Mouse (Mus musculus) T-helper 1 cell (primary cell): ENCODE data around the gene Pir.

Source experiments
- in situ Hi-C: fragments of 300-600 bp; cut with MboI, MseI; formaldehyde crosslinking; loops from one replicate; pipeline ENCODE4 v1.15.1; 2025; ENCODE audit warnings: high pct_unique_total_duplicates

Gene Pir

GRCm38 (mm10) chrX:164330766-164331165 is 61.6 kb downstream of the Pir start:
- in situ Hi-C loops = no loop called here

GRCm38 (mm10) chrX:164338591-164338990 is 69.4 kb downstream of the Pir start:
- in situ Hi-C loops = no loop called here

GRCm38 (mm10) chrX:164345359-164345938 is 76.3 kb downstream of the Pir start:
- in situ Hi-C loops = loop anchor here (10.0 kb wide), 1 partner anchor 1269 kb away; no protein-coding TSS in a partner anchor

GRCm38 (mm10) chrX:164348937-164349336 is 79.8 kb downstream of the Pir start:
- in situ Hi-C loops = loop anchor here (10.0 kb wide), 1 partner anchor 1266 kb away; no protein-coding TSS in a partner anchor

GRCm38 (mm10) chrX:164365153-164365865 is 96.1 kb downstream of the Pir start:
- in situ Hi-C loops = loop anchor here (10.0 kb wide), 1 partner anchor 469 kb away; no protein-coding TSS in a partner anchor

GRCm38 (mm10) chrX:164370576-164370975 is 101.4 kb downstream of the Pir start:
- in situ Hi-C loops = no loop called here

- in situ Hi-C loops = no loop called here
Measured at GRCm38 (mm10) chrX:164373081-164373480, 103.9 kb downstream of the Pir start, which contains the start of gene Vegfd. Gene Vegfd (plus strand): TSS chrX:164373378.

- in situ Hi-C loops = no loop called here
Measured at GRCm38 (mm10) chrX:164374586-164374985, 105.4 kb downstream of the Pir start.

- in situ Hi-C loops = no loop called here
Measured at GRCm38 (mm10) chrX:164379721-164380120, 110.5 kb downstream of the Pir start.

GRCm38 (mm10) chrX:164381618-164382408 is 112.6 kb downstream of the Pir start:
- in situ Hi-C loops = no loop called here

- in situ Hi-C loops = loop anchor here (10.0 kb wide), 1 partner anchor 209 kb away; no protein-coding TSS in a partner anchor
Measured at GRCm38 (mm10) chrX:164394091-164394490, 124.9 kb downstream of the Pir start.

- in situ Hi-C loops = loop anchor here (10.0 kb wide), 1 partner anchor 214 kb away; no protein-coding TSS in a partner anchor
Measured at GRCm38 (mm10) chrX:164398456-164398855, 129.3 kb downstream of the Pir start.

GRCm38 (mm10) chrX:164405080-164405649 is 136.0 kb downstream of the Pir start:
- in situ Hi-C loops = no loop called here

- in situ Hi-C loops = no loop called here
Measured at GRCm38 (mm10) chrX:164406133-164407022, 137.2 kb downstream of the Pir start.

GRCm38 (mm10) chrX:164408301-164408927 is 139.2 kb downstream of the Pir start:
- in situ Hi-C loops = no loop called here

GRCm38 (mm10) chrX:164410562-164410961 is 141.4 kb downstream of the Pir start:
- in situ Hi-C loops = loop anchor here (10.0 kb wide), 1 partner anchor 336 kb away; the partner anchor contains the start of gene Siah1b

- in situ Hi-C loops = loop anchor here (10.0 kb wide), 1 partner anchor 342 kb away; the partner anchor contains the start of gene Siah1b
Measured at GRCm38 (mm10) chrX:164416803-164417202, 147.6 kb downstream of the Pir start.

- in situ Hi-C loops = loop anchor here (10.0 kb wide), 1 partner anchor 343 kb away; the partner anchor contains the start of gene Siah1b
Measured at GRCm38 (mm10) chrX:164418008-164418407, 148.8 kb downstream of the Pir start.

GRCm38 (mm10) chrX:164419471-164419939 is 150.3 kb downstream of the Pir start, which contains the start of gene Piga:
Gene Piga (plus strand): TSS chrX:164419787.
- in situ Hi-C loops = loop anchor here (10.0 kb wide), 1 partner anchor 345 kb away; the partner anchor contains the start of gene Siah1b
